Mouse (Mus musculus): ENCODE data around the gene Aanat. TPM values are rescaled to one million over a fixed set of nuclear protein-coding genes. Genes with fewer than 3 reads are reported as not detected.
A peak's percentile ranks its signal among the peaks of the same experiment; 100 is the strongest.

Aanat gene
- total and polyA plus RNA-seq, 3 experiments, result not detected

- Histone ChIP-seq H3K27me3 (replicated peaks) (no peaks in the 10 kb centered on the region), H3K27ac (ENCODE audit: insufficient read depth, low read depth) (no peak overlapping the region), H3K4me3 (replicated peaks in 1 of 3; ENCODE audit: low read depth in 2 of 3, low read length in 2 of 3, poor library complexity in 1 of 3) (no peak overlapping the region), H3K4me2 (ENCODE audit: insufficient read depth, low read depth, poor library complexity, severe bottlenecking) (no peak overlapping the region), H3K9ac (ENCODE audit: insufficient read depth, low read depth) (no peak overlapping the region), H3K79me2 (replicated peaks; ENCODE audit: control insufficient read depth, extremely low read depth, insufficient read depth, poor library complexity, severe bottlenecking) (no peaks in the 10 kb centered on the region), H3K36me3 (replicated peaks in 1 of 2; ENCODE audit: control insufficient read depth in 1 of 2, insufficient read depth in 1 of 2, low read length in 1 of 2) (peaks cover 82 to 98% of the 10 kb centered on the region in 2 experiments), H3K4me1 (ENCODE audit: control insufficient read depth in 1 of 2, insufficient read depth in 2 of 2) (no peaks in the 10 kb centered on the region), H3K9me3 (replicated peaks; ENCODE audit: low read length) (no peaks in the 10 kb centered on the region)
- dilution Hi-C loops (cut with MboI; ENCODE audit: extremely low pct_ligation_motif_present, extremely low pct_unique_long_range_greater_than_20kb, low sequenced_read_pairs) (no loop called here), in situ Hi-C loops (cut with MboI; ENCODE audit: low pct_ligation_motif_present, low pct_unique_long_range_greater_than_20kb, low sequenced_read_pairs) (no loop called here)
- TF ChIP-seq ZC3H11A (IDR thresholded peaks at IDR 0.05; ENCODE audit: low read depth, low read length) (no peak), RAD21 (IDR thresholded peaks at IDR 0.05; ENCODE audit: low read depth, low read length) (no peak), POLR2AphosphoS2 (IDR thresholded peaks at IDR 0.05; ENCODE audit: low read depth, low read length) (no peak), USF2 (conservative IDR thresholded peaks at IDR 0.05; ENCODE audit: low read depth, low read length) (no peak), KAT2A (IDR thresholded peaks at IDR 0.05; ENCODE audit: insufficient replicate concordance, low read length) (no peak), MEF2A (IDR thresholded peaks at IDR 0.05; ENCODE audit: borderline replicate concordance, low read depth, low read length) (no peak)
- no peak for DNase-seq (ENCODE audit: extremely low read depth)
Observed at GRCm38 (mm10) chr11:116541183-116541582, 45.0 kb upstream of the Aanat start.

GRCm38 (mm10) chr11:116543110-116543509, 43.1 kb upstream of the Aanat start:
- Histone ChIP-seq H3K4me2 (ENCODE audit: insufficient read depth, low read depth, poor library complexity, severe bottlenecking) (no peak overlapping the region), H3K27me3 (replicated peaks) (no peaks in the 10 kb centered on the region), H3K4me1 (ENCODE audit: control insufficient read depth in 1 of 2, insufficient read depth in 2 of 2) (no peaks in the 10 kb centered on the region), H3K36me3 (replicated peaks in 1 of 2; ENCODE audit: control insufficient read depth in 1 of 2, insufficient read depth in 1 of 2, low read length in 1 of 2) (peaks cover 98 to 99% of the 10 kb centered on the region in 2 experiments), H3K4me3 (replicated peaks in 1 of 3; ENCODE audit: low read depth in 2 of 3, low read length in 2 of 3, poor library complexity in 1 of 3) (no peak overlapping the region), H3K79me2 (replicated peaks; ENCODE audit: control insufficient read depth, extremely low read depth, insufficient read depth, poor library complexity, severe bottlenecking) (no peaks in the 10 kb centered on the region), H3K27ac (ENCODE audit: insufficient read depth, low read depth) (no peak overlapping the region), H3K9me3 (replicated peaks; ENCODE audit: low read length) (no peaks in the 10 kb centered on the region), H3K9ac (ENCODE audit: insufficient read depth, low read depth) (no peak overlapping the region)
- no peak for TF ChIP-seq USF1 (IDR thresholded peaks at IDR 0.05; ENCODE audit: low read depth, low read length)
- TF ChIP-seq RCOR1 (conservative IDR thresholded peaks at IDR 0.05; ENCODE audit: low read depth, low read length), result no peak
- peak; percentile 83 to 90 for TF ChIP-seq CTCF (conservative IDR thresholded peaks at IDR 0.05 in 1 of 2, IDR thresholded peaks at IDR 0.05 in 1 of 2; ENCODE audit: low read depth in 2 of 2, low read length in 2 of 2)
- TF ChIP-seq SMC3 (IDR thresholded peaks at IDR 0.05; ENCODE audit: low read depth, low read length), result peak; percentile 74
- no peak for TF ChIP-seq E2F4 (IDR thresholded peaks at IDR 0.05; ENCODE audit: insufficient replicate concordance, low read depth, low read length)
- no peak for TF ChIP-seq JUND (conservative IDR thresholded peaks at IDR 0.05; ENCODE audit: low read depth, low read length)
- TF ChIP-seq TCF12 (IDR thresholded peaks at IDR 0.05; ENCODE audit: low read depth, low read length), result no peak
- TF ChIP-seq RAD21 (IDR thresholded peaks at IDR 0.05; ENCODE audit: low read depth, low read length), result peak; percentile 72
- TF ChIP-seq HCFC1 (IDR thresholded peaks at IDR 0.05; ENCODE audit: low read depth, low read length), result no peak
- in situ Hi-C loops (cut with MboI; ENCODE audit: low pct_ligation_motif_present, low pct_unique_long_range_greater_than_20kb, low sequenced_read_pairs), result no loop called here
- dilution Hi-C loops (cut with MboI; ENCODE audit: extremely low pct_ligation_motif_present, extremely low pct_unique_long_range_greater_than_20kb, low sequenced_read_pairs), result no loop called here
- peak; percentile 57 for DNase-seq (ENCODE audit: extremely low read depth)
